Mouse (Mus musculus): ENCODE measurements around the gene Sbno2. TPM values are rescaled to one million over a fixed set of nuclear protein-coding genes. Genes with fewer than 3 reads are reported as not detected.
A peak's percentile ranks its signal among the peaks of the same experiment; 100 is the strongest.

Sbno2 gene
- polyA plus RNA-seq, 1 experiment, result 44.6 TPM

- Histone ChIP-seq H3K4me3 (no peak overlapping the region), H3ac (ENCODE audit: control insufficient read depth, insufficient read length) (no peak overlapping the region), H3K36me3 (ENCODE audit: control insufficient read depth, insufficient read depth) (peaks cover 6% of the 10 kb centered on the region), H3K4me2 (ENCODE audit: low read depth) (no peak overlapping the region), H3K79me2 (ENCODE audit: control insufficient read depth, insufficient read depth) (peaks cover 31% of the 10 kb centered on the region), H3K27me3 (ENCODE audit: control insufficient read depth, insufficient read depth, insufficient read length) (no peaks in the 10 kb centered on the region)
- no peak for TF ChIP-seq TCF3 (IDR thresholded peaks at IDR 0.05; ENCODE audit: insufficient read length, low read depth)
- TF ChIP-seq POLR2AphosphoS2 (IDR thresholded peaks at IDR 0.05; ENCODE audit: insufficient read length, low read depth), result peak; percentile 8
Measured at GRCm38 (mm10) chr10:80127920-80128319, 22.5 kb upstream of the Sbno2 start.

- Histone ChIP-seq H3ac (ENCODE audit: control insufficient read depth, insufficient read length) (no peak overlapping the region), H3K4me3 (no peak overlapping the region), H3K27me3 (ENCODE audit: control insufficient read depth, insufficient read depth, insufficient read length) (no peaks in the 10 kb centered on the region), H3K36me3 (ENCODE audit: control insufficient read depth, insufficient read depth) (peaks cover 11% of the 10 kb centered on the region), H3K79me2 (ENCODE audit: control insufficient read depth, insufficient read depth) (peaks cover 70% of the 10 kb centered on the region), H3K4me2 (ENCODE audit: low read depth) (no peak overlapping the region)
- TF ChIP-seq USF1 (IDR thresholded peaks at IDR 0.05; ENCODE audit: low read depth) (no peak), MYOD1 (IDR thresholded peaks at IDR 0.05; ENCODE audit: control insufficient read depth in 1 of 3, insufficient read length in 2 of 3, low read depth in 2 of 3) (no peak)
Measured at GRCm38 (mm10) chr10:80123932-80124562, 18.7 kb upstream of the Sbno2 start.

- no peak overlapping the region for H3K4me2 ChIP-seq (ENCODE audit: low read depth)
- no peak overlapping the region for H3ac ChIP-seq (ENCODE audit: control insufficient read depth, insufficient read length)
- TF ChIP-seq MAX (IDR thresholded peaks at IDR 0.05; ENCODE audit: low read depth) (no peak), CEBPB (IDR thresholded peaks at IDR 0.05; ENCODE audit: insufficient read depth, poor library complexity, severe bottlenecking) (no peak), USF1 (IDR thresholded peaks at IDR 0.05; ENCODE audit: low read depth) (no peak), MYOD1 (IDR thresholded peaks at IDR 0.05; ENCODE audit: control insufficient read depth in 1 of 3, insufficient read length in 2 of 3, low read depth in 2 of 3) (no peak), POLR2A (IDR thresholded peaks at IDR 0.05; ENCODE audit: insufficient read length, low read depth) (no peak), TCF3 (IDR thresholded peaks at IDR 0.05; ENCODE audit: insufficient read length, low read depth) (no peak), REST (IDR thresholded peaks at IDR 0.05; ENCODE audit: insufficient read depth, insufficient read length) (no peak), SRF (IDR thresholded peaks at IDR 0.05; ENCODE audit: control insufficient read depth, insufficient read length, low read depth) (no peak), TCF12 (IDR thresholded peaks at IDR 0.05; ENCODE audit: insufficient read depth, poor library complexity, severe bottlenecking) (no peak), E2F4 (IDR thresholded peaks at IDR 0.05; ENCODE audit: insufficient read depth) (no peak), MYOG (IDR thresholded peaks at IDR 0.05; ENCODE audit: control insufficient read depth in 1 of 3, insufficient read depth in 1 of 3, insufficient read length in 2 of 3, low read depth in 2 of 3) (no peak), POLR2AphosphoS2 (IDR thresholded peaks at IDR 0.05; ENCODE audit: insufficient read length, low read depth) (no peak)
- peaks cover 89% of the 10 kb centered on the region for H3K79me2 ChIP-seq (ENCODE audit: control insufficient read depth, insufficient read depth)
- H3K4me3 ChIP-seq, result no peak overlapping the region
- peaks cover 11% of the 10 kb centered on the region for H3K36me3 ChIP-seq (ENCODE audit: control insufficient read depth, insufficient read depth)
- H3K27me3 ChIP-seq (ENCODE audit: control insufficient read depth, insufficient read depth, insufficient read length), result no peaks in the 10 kb centered on the region
Measured at GRCm38 (mm10) chr10:80121639-80122038, 16.3 kb upstream of the Sbno2 start.

- Histone ChIP-seq H3K4me2 (ENCODE audit: low read depth) (peak overlapping the region; percentile 97), H3K4me3 (peak overlapping the region; percentile 93), H3K79me2 (ENCODE audit: control insufficient read depth, insufficient read depth) (peaks cover 95% of the 10 kb centered on the region), H3K27me3 (ENCODE audit: control insufficient read depth, insufficient read depth, insufficient read length) (no peaks in the 10 kb centered on the region), H3K36me3 (ENCODE audit: control insufficient read depth, insufficient read depth) (peaks cover 11% of the 10 kb centered on the region), H3ac (ENCODE audit: control insufficient read depth, insufficient read length) (no peak overlapping the region)
- TF ChIP-seq REST (IDR thresholded peaks at IDR 0.05; ENCODE audit: insufficient read depth, insufficient read length) (no peak), TCF12 (IDR thresholded peaks at IDR 0.05; ENCODE audit: insufficient read depth, poor library complexity, severe bottlenecking) (peak; percentile 97), CEBPB (IDR thresholded peaks at IDR 0.05; ENCODE audit: insufficient read depth, poor library complexity, severe bottlenecking) (no peak), MYOG (IDR thresholded peaks at IDR 0.05; ENCODE audit: control insufficient read depth in 1 of 3, insufficient read depth in 1 of 3, insufficient read length in 2 of 3, low read depth in 2 of 3) (peak; percentile 98 to 99 (median 99)), POLR2AphosphoS2 (IDR thresholded peaks at IDR 0.05; ENCODE audit: insufficient read length, low read depth) (no peak), MYOD1 (IDR thresholded peaks at IDR 0.05; ENCODE audit: control insufficient read depth in 1 of 3, insufficient read length in 2 of 3, low read depth in 2 of 3) (peak; percentile 82 to 100 (median 99)), E2F4 (IDR thresholded peaks at IDR 0.05; ENCODE audit: insufficient read depth) (no peak), TCF3 (IDR thresholded peaks at IDR 0.05; ENCODE audit: insufficient read length, low read depth) (peak; percentile 97), USF1 (IDR thresholded peaks at IDR 0.05; ENCODE audit: low read depth) (no peak), POLR2A (IDR thresholded peaks at IDR 0.05; ENCODE audit: insufficient read length, low read depth) (peak; percentile 42), SRF (IDR thresholded peaks at IDR 0.05; ENCODE audit: control insufficient read depth, insufficient read length, low read depth) (peak; percentile 49), MAX (IDR thresholded peaks at IDR 0.05; ENCODE audit: low read depth) (no peak)
Measured at GRCm38 (mm10) chr10:80120146-80120545, 14.8 kb upstream of the Sbno2 start.

- H3ac ChIP-seq (ENCODE audit: control insufficient read depth, insufficient read length), result no peak overlapping the region
- TF ChIP-seq POLR2A (IDR thresholded peaks at IDR 0.05; ENCODE audit: insufficient read length, low read depth), result no peak
- TF ChIP-seq TCF12 (IDR thresholded peaks at IDR 0.05; ENCODE audit: insufficient read depth, poor library complexity, severe bottlenecking), result peak; percentile 64
- peak; percentile 16 to 99 (median 97) for TF ChIP-seq MYOG (IDR thresholded peaks at IDR 0.05; ENCODE audit: control insufficient read depth in 1 of 3, insufficient read depth in 1 of 3, insufficient read length in 2 of 3, low read depth in 2 of 3)
- peak in 2 of 3 experiments; percentile 97 to 98 for TF ChIP-seq MYOD1 (IDR thresholded peaks at IDR 0.05; ENCODE audit: control insufficient read depth in 1 of 3, insufficient read length in 2 of 3, low read depth in 2 of 3)
- TF ChIP-seq MAX (IDR thresholded peaks at IDR 0.05; ENCODE audit: low read depth), result no peak
- no peak for TF ChIP-seq SRF (IDR thresholded peaks at IDR 0.05; ENCODE audit: control insufficient read depth, insufficient read length, low read depth)
- TF ChIP-seq USF1 (IDR thresholded peaks at IDR 0.05; ENCODE audit: low read depth), result no peak
- TF ChIP-seq E2F4 (IDR thresholded peaks at IDR 0.05; ENCODE audit: insufficient read depth), result no peak
- no peak for TF ChIP-seq CEBPB (IDR thresholded peaks at IDR 0.05; ENCODE audit: insufficient read depth, poor library complexity, severe bottlenecking)
- TF ChIP-seq TCF3 (IDR thresholded peaks at IDR 0.05; ENCODE audit: insufficient read length, low read depth), result peak; percentile 86
- TF ChIP-seq REST (IDR thresholded peaks at IDR 0.05; ENCODE audit: insufficient read depth, insufficient read length), result no peak
- no peak for TF ChIP-seq POLR2AphosphoS2 (IDR thresholded peaks at IDR 0.05; ENCODE audit: insufficient read length, low read depth)
Measured at GRCm38 (mm10) chr10:80118552-80118951, 13.2 kb upstream of the Sbno2 start.

More at GRCm38 (mm10) chr10:80118552-80118951, 13.2 kb upstream of the Sbno2 start:
- Histone ChIP-seq H3K4me3 (peak overlapping the region; percentile 93), H3K79me2 (ENCODE audit: control insufficient read depth, insufficient read depth) (peaks cover 79% of the 10 kb centered on the region), H3K36me3 (ENCODE audit: control insufficient read depth, insufficient read depth) (peaks cover 11% of the 10 kb centered on the region), H3K27me3 (ENCODE audit: control insufficient read depth, insufficient read depth, insufficient read length) (no peaks in the 10 kb centered on the region), H3K4me2 (ENCODE audit: low read depth) (peak overlapping the region; percentile 97)
